Mouse (Mus musculus): ENCODE measurements around the gene Ppp1r16b.

- no peak for TF ChIP-seq CTCF (IDR thresholded peaks at IDR 0.05)
- TF ChIP-seq EP300 (IDR thresholded peaks at IDR 0.05) = no peak
Measured at GRCm38 (mm10) chr2:158686394-158686793, 21.2 kb downstream of the Ppp1r16b start.
